Mouse (Mus musculus): ENCODE data around the gene Mdm2. TPM values are rescaled to one million over a fixed set of nuclear protein-coding genes. Genes with fewer than 3 reads are reported as not detected.

Mdm2 gene
- polyA plus RNA-seq, 1 experiment from 2014 or later, result 22.0 TPM

- Histone ChIP-seq H3K27ac (no peak overlapping the region), H3K27me3 (ENCODE audit: insufficient read depth, low read length) (no peaks in the 10 kb centered on the region), H3K4me1 (replicated peaks; ENCODE audit: insufficient read depth, low read length) (no peaks in the 10 kb centered on the region), H3K9me3 (replicated peaks; ENCODE audit: low read length) (no peaks in the 10 kb centered on the region), H3K4me3 (replicated peaks; ENCODE audit: low read depth, low read length) (no peak overlapping the region), H3K36me3 (ENCODE audit: insufficient read depth, low read length) (peaks cover 12% of the 10 kb centered on the region), H3K9ac (ENCODE audit: low read depth, low read length) (no peak overlapping the region), H3K4me2 (ENCODE audit: low read length) (no peak overlapping the region)
- DNase-seq (ENCODE audit: low spot score) (no peak), ATAC-seq (replicated peaks; ENCODE audit: low FRiP score, low read depth) (no peak)
- TF ChIP-seq CTCF (IDR thresholded peaks at IDR 0.05; ENCODE audit: low read depth), result no peak
- 88% methylated on average over 15 of the region's 15 CpGs for WGBS
Observed at GRCm38 (mm10) chr10:117685171-117685848, 25.2 kb downstream of the Mdm2 start.

- Histone ChIP-seq H3K9ac (ENCODE audit: low read depth, low read length) (no peak overlapping the region), H3K36me3 (ENCODE audit: insufficient read depth, low read length) (peaks cover 8% of the 10 kb centered on the region), H3K27ac (no peak overlapping the region), H3K27me3 (ENCODE audit: insufficient read depth, low read length) (no peaks in the 10 kb centered on the region), H3K4me2 (ENCODE audit: low read length) (no peak overlapping the region), H3K4me1 (replicated peaks; ENCODE audit: insufficient read depth, low read length) (no peaks in the 10 kb centered on the region), H3K9me3 (replicated peaks; ENCODE audit: low read length) (no peaks in the 10 kb centered on the region), H3K4me3 (replicated peaks; ENCODE audit: low read depth, low read length) (no peak overlapping the region)
- 86% methylated on average over 19 of the region's 19 CpGs for WGBS
- no peak for TF ChIP-seq CTCF (IDR thresholded peaks at IDR 0.05; ENCODE audit: low read depth)
- no peak for ATAC-seq (replicated peaks; ENCODE audit: low FRiP score, low read depth)
- no peak for DNase-seq (ENCODE audit: low spot score)
Observed at GRCm38 (mm10) chr10:117684298-117685170, 26.0 kb downstream of the Mdm2 start.

- no peak overlapping the region for H3K4me3 ChIP-seq (replicated peaks; ENCODE audit: low read depth, low read length)
- H3K4me1 ChIP-seq (replicated peaks; ENCODE audit: insufficient read depth, low read length), result no peaks in the 10 kb centered on the region
- no peak for TF ChIP-seq CTCF (IDR thresholded peaks at IDR 0.05; ENCODE audit: low read depth)
- no peak overlapping the region for H3K9ac ChIP-seq (ENCODE audit: low read depth, low read length)
- DNase-seq (ENCODE audit: low spot score) (no peak), ATAC-seq (replicated peaks; ENCODE audit: low FRiP score, low read depth) (no peak)
- H3K27ac ChIP-seq, result no peak overlapping the region
- H3K9me3 ChIP-seq (replicated peaks; ENCODE audit: low read length), result no peaks in the 10 kb centered on the region
- H3K4me2 ChIP-seq (ENCODE audit: low read length), result no peak overlapping the region
- H3K27me3 ChIP-seq (ENCODE audit: insufficient read depth, low read length), result no peaks in the 10 kb centered on the region
- 86% methylated on average over 9 of the region's 9 CpGs for WGBS
- H3K36me3 ChIP-seq (ENCODE audit: insufficient read depth, low read length), result no peaks in the 10 kb centered on the region
Observed at GRCm38 (mm10) chr10:117683734-117684037, 26.9 kb downstream of the Mdm2 start.

GRCm38 (mm10) chr10:117682858-117683733 is 27.5 kb downstream of the Mdm2 start:
- TF ChIP-seq CTCF (IDR thresholded peaks at IDR 0.05; ENCODE audit: low read depth), result no peak
- H3K9me3 ChIP-seq (replicated peaks; ENCODE audit: low read length), result no peaks in the 10 kb centered on the region
- H3K27ac ChIP-seq, result no peak overlapping the region
- no peak for ATAC-seq (replicated peaks; ENCODE audit: low FRiP score, low read depth)
- no peaks in the 10 kb centered on the region for H3K27me3 ChIP-seq (ENCODE audit: insufficient read depth, low read length)
- WGBS, result 79% methylated on average over 30 of the region's 30 CpGs
- H3K36me3 ChIP-seq (ENCODE audit: insufficient read depth, low read length), result no peaks in the 10 kb centered on the region
- H3K4me1 ChIP-seq (replicated peaks; ENCODE audit: insufficient read depth, low read length), result no peaks in the 10 kb centered on the region
- no peak for DNase-seq (ENCODE audit: low spot score)
- H3K4me2 ChIP-seq (ENCODE audit: low read length), result no peak overlapping the region
- no peak overlapping the region for H3K9ac ChIP-seq (ENCODE audit: low read depth, low read length)
- H3K4me3 ChIP-seq (replicated peaks; ENCODE audit: low read depth, low read length), result no peak overlapping the region

GRCm38 (mm10) chr10:117681999-117682857 is 28.3 kb downstream of the Mdm2 start:
- no peaks in the 10 kb centered on the region for H3K9me3 ChIP-seq (replicated peaks; ENCODE audit: low read length)
- H3K27me3 ChIP-seq (ENCODE audit: insufficient read depth, low read length), result no peaks in the 10 kb centered on the region
- H3K36me3 ChIP-seq (ENCODE audit: insufficient read depth, low read length), result no peaks in the 10 kb centered on the region
- H3K4me3 ChIP-seq (replicated peaks; ENCODE audit: low read depth, low read length), result no peak overlapping the region
- H3K4me1 ChIP-seq (replicated peaks; ENCODE audit: insufficient read depth, low read length), result no peaks in the 10 kb centered on the region
- no peak overlapping the region for H3K4me2 ChIP-seq (ENCODE audit: low read length)
- peak; percentile 70 for TF ChIP-seq CTCF (IDR thresholded peaks at IDR 0.05; ENCODE audit: low read depth)
- peak; percentile 72 for DNase-seq (ENCODE audit: low spot score)
- ATAC-seq (replicated peaks; ENCODE audit: low FRiP score, low read depth), result 0 out of 2 replicates have a peak, but pooled peaks have one; percentile 30
- 71% methylated on average over 14 of the region's 14 CpGs for WGBS
- no peak overlapping the region for H3K27ac ChIP-seq
- no peak overlapping the region for H3K9ac ChIP-seq (ENCODE audit: low read depth, low read length)
